Mouse (Mus musculus): Measurements from ENCODE around the gene Acat3. TPM values are rescaled to one million over a fixed set of nuclear protein-coding genes. Genes with fewer than 3 reads are reported as not detected.
A peak's percentile ranks its signal among the peaks of the same experiment; 100 is the strongest.
"Not testable (repeated sequence)": the region's sequence is repeated elsewhere in the genome, so short reads cannot be mapped to it uniquely, and the experiment has no call there.

Gene Acat3
- polyA plus RNA-seq, 2 experiments from 2014 or later = 0.52 TPM; not detected in 1

GRCm38 (mm10) chr17:12916588-12917380 is 23.6 kb downstream of the Acat3 start:
- peak; percentile 40 for ATAC-seq

- peak; percentile 93 for ATAC-seq
Observed at GRCm38 (mm10) chr17:12915881-12916583, 24.4 kb downstream of the Acat3 start, which contains the start of gene Mrpl18. Gene Mrpl18 (minus strand): TSS chr17:12916345.

- peak; percentile 0 for ATAC-seq
Observed at GRCm38 (mm10) chr17:12915488-12915880, 24.9 kb downstream of the Acat3 start, which contains the start of gene Tcp1. Gene Tcp1 (plus strand): TSS chr17:12915701.

GRCm38 (mm10) chr17:12910391-12910790 is 30.0 kb downstream of the Acat3 start:
- no peak for ATAC-seq

- no peak for ATAC-seq
Observed at GRCm38 (mm10) chr17:12909361-12910280, 30.8 kb downstream of the Acat3 start, which contains the start of gene Pnldc1. Gene Pnldc1 (minus strand): TSS chr17:12910230.

GRCm38 (mm10) chr17:12906436-12906835 is 34.0 kb downstream of the Acat3 start:
- ATAC-seq = no peak

- no peak for ATAC-seq
Observed at GRCm38 (mm10) chr17:12905810-12906209, 34.6 kb downstream of the Acat3 start.

GRCm38 (mm10) chr17:12904349-12904748 is 36.1 kb downstream of the Acat3 start:
- no peak for ATAC-seq

- no peak for ATAC-seq
Observed at GRCm38 (mm10) chr17:12903372-12904333, 36.7 kb downstream of the Acat3 start.

GRCm38 (mm10) chr17:12902291-12902690 is 38.1 kb downstream of the Acat3 start:
- ATAC-seq = no peak

GRCm38 (mm10) chr17:12898607-12899006 is 41.8 kb downstream of the Acat3 start:
- not testable (repeated sequence) for ATAC-seq

- no peak for ATAC-seq
Observed at GRCm38 (mm10) chr17:12897674-12898073, 42.7 kb downstream of the Acat3 start.

- no peak for ATAC-seq
Observed at GRCm38 (mm10) chr17:12892033-12892432, 48.4 kb downstream of the Acat3 start.

- no peak for ATAC-seq
Observed at GRCm38 (mm10) chr17:12891054-12891453, 49.3 kb downstream of the Acat3 start.

GRCm38 (mm10) chr17:12887021-12887775 is 53.2 kb downstream of the Acat3 start:
- ATAC-seq = no peak

- ATAC-seq = peak; percentile 100
Observed at GRCm38 (mm10) chr17:12886620-12887019, 53.8 kb downstream of the Acat3 start.

- no peak for ATAC-seq
Observed at GRCm38 (mm10) chr17:12881216-12881615, 59.2 kb downstream of the Acat3 start.

- peak; percentile 96 for ATAC-seq
Observed at GRCm38 (mm10) chr17:12880178-12880577, 60.2 kb downstream of the Acat3 start.

- no peak for ATAC-seq
Observed at GRCm38 (mm10) chr17:12875734-12876133, 64.7 kb downstream of the Acat3 start, which contains the start of gene Mrgprh. Gene Mrgprh (plus strand): TSS chr17:12876034.
